Mouse (Mus musculus) embryo, embryonic 11 days (tissue): ENCODE measurements around the gene Ankrd34a.
"Not testable (repeated sequence)": the region's sequence is repeated elsewhere in the genome, so short reads cannot be mapped to it uniquely, and the experiment has no call there.

Experiments used
- DNase-seq: peaks from one replicate; pipeline ENCODE4 v3.0.0-alpha.2; 2015

Gene Ankrd34a

DNA sequence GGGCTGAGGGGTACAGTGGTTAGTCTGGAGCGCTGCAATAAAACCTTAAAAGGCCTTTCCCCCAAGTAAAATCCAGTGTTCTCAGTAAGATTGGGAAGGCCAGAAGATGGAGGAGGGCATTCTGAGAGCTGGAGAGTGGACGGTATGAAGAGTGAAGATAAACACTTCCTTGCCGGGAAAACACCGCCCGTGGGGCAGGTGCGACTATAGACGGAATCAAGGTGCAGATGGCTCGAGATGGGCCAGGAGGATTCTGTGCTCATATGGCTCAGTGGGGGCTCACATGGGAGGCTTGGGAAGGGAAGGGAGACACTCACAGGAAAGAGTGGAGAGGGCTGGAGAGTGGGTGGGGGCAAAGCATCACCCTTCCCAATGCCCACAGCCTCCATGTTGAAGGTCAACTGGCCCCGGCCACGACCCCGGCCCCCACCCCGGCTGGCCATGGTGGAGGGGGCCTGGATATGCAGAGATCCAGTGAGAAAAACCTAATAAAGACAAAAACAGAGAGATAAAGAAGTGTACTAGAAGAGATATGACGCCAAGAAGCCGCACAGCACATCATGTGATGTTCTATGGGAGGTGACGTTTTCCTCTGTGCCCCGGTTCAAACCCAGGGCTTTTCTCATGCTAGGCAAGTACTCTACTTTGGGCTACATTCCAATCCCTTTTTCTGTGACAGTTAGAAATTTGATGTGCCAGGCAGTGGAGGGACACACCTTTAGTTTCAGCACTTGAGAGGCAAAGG is 14.5 kb upstream of the Ankrd34a start:
- no peak for DNase-seq

DNA sequence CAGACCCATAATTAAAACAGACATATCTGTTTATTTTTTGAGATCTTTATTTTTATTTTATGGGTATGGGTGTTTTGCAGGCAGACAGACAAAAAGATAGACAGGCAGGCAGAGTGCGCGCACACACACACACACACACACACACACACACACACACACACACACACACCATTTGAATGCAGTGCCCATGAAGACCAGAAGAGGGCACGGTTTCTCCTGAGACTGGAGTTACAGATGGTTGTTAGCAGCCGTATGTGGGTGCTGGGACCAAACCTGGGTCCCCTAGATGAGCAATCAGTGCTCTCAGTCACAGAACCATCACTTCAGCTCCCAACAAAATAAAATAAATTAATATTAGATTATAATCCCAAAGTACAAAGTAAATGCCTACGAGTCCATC is 13.1 kb upstream of the Ankrd34a start:
- DNase-seq = no peak

DNA sequence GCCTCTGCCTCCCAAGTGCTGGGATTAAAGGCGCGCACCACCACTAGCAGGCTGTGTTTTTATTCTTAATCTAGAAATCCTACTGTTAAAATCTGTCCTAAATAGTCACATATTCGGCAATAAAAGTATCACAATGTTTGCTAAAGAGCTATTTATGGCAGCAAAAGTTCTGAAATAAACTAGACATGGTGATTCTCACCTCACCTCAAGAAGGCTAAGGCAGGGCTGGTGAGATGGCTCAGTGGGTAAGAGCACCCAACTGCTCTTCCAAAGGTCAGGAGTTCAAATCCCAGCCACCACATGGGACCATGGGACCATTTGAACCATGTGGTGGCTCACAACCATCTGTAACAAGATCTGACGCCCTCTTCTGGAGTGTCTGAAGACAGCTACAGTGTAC is 5.8 kb upstream of the Ankrd34a start:
- DNase-seq = no peak

- no peak for DNase-seq
Measured at GRCm38 (mm10) chr3:96593374-96593773, 3.1 kb upstream of the Ankrd34a start.

GRCm38 (mm10) chr3:96593790-96594560 is 2.5 kb upstream of the Ankrd34a start, which contains the start of gene Polr3gl:
Gene Polr3gl (minus strand): TSS chr3:96594181.
- peak; percentile 95 for DNase-seq

GRCm38 (mm10) chr3:96594851-96595250 is 1.6 kb upstream of the Ankrd34a start:
- no peak for DNase-seq

- DNase-seq = no peak
Measured at GRCm38 (mm10) chr3:96595661-96596060, 775 bp upstream of the Ankrd34a start.

DNA sequence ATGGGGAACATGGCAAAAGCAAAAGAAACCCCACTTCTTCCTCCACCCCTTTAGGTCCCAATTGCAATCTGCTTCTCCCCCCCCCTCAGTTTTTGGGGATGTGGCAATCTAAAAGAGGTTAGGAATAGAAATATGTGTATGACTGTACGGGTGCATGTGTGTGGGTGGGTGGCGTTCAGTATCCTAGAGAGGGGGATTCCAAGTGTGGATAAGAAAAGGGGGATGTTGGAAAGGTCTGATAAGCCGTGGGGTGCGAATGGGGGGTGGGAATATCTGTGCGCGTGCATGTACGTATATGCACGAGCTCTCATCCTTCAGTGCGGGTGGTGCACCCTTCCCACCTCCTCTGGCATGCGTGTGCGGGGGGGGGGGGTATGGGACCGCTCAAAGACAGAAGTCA is 419 bp downstream of the Ankrd34a start:
- DNase-seq = no peak

DNA sequence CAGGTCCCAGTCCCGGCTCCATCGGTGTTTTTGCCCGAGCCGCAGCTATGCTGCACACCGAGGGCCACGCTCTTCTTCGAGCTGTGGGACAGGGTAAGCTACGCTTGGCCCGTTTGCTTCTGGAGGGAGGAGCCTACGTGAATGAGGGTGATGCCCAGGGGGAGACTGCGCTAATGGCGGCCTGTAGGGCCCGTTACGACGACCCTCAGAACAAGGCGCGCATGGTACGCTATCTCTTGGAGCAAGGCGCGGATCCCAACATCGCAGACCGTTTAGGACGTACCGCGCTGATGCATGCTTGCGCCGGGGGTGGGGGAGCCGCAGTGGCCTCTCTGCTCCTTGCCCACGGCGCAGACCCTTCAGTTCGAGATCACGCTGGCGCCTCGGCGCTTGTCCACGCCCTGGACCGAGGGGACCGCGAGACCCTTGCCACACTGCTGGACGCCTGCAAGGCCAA is 1.0 kb downstream of the Ankrd34a start:
- peak; percentile 73 for DNase-seq

DNA sequence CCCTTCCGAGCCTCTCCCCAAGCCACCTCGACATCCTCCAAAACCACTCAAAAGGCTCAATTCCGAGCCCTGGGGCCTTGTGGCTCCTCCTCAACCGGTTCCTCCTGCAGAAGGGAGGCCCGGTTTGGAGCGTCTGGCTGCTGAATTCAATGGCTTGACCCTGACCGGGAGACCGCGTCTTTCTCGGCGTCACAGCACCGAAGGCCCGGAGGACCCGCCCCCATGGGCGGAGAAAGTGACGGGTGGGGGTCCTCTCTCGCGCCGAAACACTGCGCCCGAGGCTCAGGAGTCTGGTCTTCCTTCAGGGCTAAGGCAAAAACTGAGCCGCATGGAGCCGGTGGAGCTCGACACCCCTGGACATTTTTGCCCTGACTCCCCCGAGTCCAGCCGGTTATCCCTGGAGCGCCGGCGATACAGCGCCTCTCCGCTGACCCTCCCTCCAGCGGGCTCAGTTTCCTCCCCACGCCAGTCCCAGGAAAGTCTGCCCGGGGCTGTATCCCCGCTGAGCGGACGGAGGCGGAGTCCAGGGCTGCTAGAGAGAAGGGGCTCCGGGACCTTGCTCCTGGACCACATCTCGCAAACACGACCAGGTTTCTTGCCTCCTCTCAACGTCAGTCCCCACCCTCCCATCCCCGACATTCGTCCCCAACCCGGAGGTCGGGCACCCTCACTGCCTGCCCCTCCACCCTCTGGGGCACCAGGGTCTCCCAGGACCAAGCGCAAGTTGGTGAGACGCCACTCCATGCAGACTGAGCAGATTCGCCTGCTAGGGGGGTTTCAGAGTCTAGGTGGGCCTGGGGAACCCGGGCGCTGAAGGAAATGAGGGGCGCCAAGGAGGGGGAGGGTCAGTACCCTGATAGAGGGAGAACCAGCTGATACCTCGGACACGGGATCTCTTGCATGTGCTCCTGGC is 2.0 kb downstream of the Ankrd34a start:
- peak; percentile 90 for DNase-seq

DNA sequence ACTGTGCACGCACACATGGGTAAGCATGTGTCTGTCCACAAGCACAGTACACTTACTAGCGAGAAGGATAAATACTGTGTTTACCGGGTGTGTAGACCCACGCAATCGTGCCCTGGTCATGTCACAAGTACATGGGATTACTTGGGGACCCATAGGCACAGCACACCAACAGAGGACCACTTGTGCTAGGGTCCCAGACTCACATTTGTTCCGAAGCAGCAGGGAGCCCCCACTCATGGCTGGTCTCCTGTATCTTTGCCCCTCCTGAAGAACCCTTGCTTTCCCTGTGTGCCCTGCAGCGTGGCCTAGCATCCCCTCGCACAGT is 2.6 kb downstream of the Ankrd34a start:
- no peak for DNase-seq

- DNase-seq = no peak
Measured at GRCm38 (mm10) chr3:96599411-96599810, 3.0 kb downstream of the Ankrd34a start.

DNA sequence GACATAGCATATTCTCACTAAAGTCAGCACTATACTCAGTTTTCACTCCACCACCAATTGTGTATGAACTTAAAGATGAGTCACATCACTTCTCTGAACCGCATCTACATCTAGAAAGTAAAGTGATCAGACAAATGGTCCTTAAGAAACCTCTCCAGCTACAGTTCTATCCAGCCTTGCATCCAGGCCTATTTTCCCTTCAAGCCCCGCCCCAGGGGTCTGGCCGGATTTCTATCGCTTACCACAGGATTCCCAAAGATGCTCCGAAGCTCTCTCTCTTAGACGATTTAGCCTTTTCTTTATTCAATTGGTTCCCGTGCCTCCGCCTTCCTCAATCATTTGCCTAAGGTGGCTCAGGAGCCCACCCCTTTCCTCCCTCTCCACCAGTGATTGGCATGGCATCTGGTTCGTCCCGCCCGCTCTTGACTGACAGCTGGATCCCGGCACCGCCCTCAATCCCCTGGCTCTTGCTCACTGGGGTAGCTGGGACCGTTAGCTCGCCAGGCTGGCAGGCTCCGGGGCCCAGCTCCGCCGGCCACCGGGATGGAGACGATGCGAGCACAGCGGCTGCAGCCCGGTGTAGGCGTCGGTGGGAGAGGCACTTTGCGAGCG is 4.3 kb downstream of the Ankrd34a start, which contains the start of gene Lix1l:
Gene Lix1l (plus strand): TSS at position 511 of the 612 bp plus-strand sequence.
- peak; percentile 95 for DNase-seq

- DNase-seq = peak; percentile 83
Measured at GRCm38 (mm10) chr3:96601251-96601787, 4.9 kb downstream of the Ankrd34a start.

GRCm38 (mm10) chr3:96601941-96602703 is 5.7 kb downstream of the Ankrd34a start:
- no peak for DNase-seq

- no peak for DNase-seq
Measured at GRCm38 (mm10) chr3:96602704-96603084, 6.3 kb downstream of the Ankrd34a start.

DNA sequence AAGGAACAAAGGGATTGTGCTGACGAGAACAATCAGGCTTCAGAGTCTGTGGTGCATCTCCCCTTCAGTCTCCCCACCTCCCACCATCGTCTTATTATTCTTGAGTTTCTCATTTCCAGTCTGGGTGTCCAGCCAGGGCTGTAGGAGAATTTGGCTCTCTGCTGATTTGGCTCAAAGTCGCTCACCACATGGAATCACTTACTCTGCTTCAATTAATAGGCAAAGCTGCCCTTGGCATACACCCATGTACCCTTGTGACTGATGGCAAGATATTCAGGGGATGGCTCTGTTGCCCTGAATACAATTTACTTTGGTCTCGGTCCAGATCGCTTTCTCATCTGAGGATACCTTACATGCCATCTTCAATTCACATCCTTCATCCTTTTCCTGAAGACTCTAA is 6.9 kb downstream of the Ankrd34a start:
- DNase-seq = no peak

DNA sequence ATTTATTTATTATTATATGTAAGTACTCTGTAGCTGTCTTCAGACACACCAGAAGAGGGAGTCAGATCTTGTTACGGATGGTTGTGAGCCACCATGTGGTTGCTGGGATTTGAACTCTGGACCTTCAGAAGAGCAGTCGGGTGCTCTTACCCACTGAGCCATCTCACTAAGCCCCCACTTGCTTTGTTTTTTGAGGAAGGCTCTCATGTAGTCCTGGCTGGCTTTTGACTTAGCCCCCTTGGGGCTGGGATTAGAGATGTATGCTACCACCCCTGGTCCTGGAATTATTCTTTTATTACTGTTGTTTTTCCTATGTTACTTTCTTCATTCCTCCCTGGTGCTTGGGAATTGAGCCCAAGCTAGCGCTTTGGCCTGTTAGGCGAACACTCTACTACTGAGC is 9.6 kb downstream of the Ankrd34a start:
- not testable (repeated sequence) for DNase-seq

DNA sequence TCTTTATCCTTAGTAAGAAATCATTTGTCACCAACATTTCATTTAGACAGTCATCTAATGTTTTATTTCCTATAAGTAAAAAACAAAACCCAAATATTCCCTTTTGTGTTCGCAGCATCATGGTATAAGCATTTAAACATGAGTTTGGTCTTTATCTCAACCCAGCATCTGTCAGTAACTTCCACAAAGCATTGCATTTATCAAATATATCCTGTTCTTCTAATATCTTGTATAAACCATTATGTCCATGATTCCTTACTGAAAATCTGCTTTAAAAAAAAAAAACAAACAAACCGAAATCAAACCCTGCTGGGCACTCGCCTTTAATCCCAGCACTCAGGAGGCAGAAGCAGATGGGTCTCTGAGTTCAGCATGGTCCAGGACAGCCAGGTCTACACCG is 10.2 kb downstream of the Ankrd34a start:
- DNase-seq = no peak

DNA sequence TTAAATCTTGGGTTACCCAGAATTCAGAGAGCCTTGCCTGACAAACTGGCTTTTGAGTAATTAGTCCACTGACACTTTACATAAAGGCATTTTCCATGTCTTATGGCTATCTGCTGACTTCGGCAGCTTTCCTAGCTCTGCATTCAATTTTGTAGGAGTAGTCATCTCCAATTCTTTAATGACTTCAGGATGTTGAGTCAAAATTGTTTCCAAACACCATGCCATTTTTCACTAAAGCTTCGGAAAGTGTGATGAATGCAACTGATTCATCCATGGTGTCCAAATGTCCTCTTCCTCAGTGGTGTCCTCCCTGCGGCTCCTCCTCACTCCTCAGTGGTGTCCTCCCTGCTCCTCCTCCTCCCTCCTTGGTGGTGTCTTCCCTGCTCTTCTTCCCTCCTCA is 21.5 kb downstream of the Ankrd34a start:
- DNase-seq = no peak

- no peak for DNase-seq
Measured at GRCm38 (mm10) chr3:96623201-96623600, 26.8 kb downstream of the Ankrd34a start.
